In the genomic region with DNA sequence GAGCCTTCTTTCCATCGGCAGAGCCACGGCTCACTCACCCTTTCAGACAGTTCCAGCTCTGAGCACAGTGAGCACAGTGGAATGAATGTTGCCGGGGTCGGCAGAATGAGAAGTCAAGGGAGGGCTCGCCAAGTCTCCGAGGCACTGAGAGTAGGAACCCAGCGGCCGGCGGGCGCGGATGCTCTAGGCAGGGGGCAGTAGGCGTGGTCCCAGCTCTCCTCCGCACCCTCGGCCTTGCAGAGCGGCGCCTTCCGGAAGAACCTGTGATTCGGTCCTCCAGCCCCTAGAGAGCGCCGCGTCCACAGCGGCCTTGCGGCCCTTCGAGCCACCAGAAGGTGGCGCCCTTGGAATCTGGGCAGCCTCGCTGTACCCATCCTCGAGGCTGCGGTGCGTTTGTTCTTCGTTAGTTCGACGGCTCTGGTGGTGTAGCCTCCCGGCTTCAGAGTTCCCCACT, we compare ENCODE assay signal across 8 mouse cellular contexts. TPM values are rescaled to one million over a fixed set of nuclear protein-coding genes. Genes with fewer than 3 reads are reported as not detected.
DNase-seq lines count a peak whose midpoint lies in the region; ATAC-seq lines count a peak whose summit lies in the region.

No protein-coding gene starts in this region.

- WGBS in heart, embryonic 14.5 days, result 25% methylated on average over 33 of the region's 33 CpGs
- 30% methylated on average over 33 of the region's 33 CpGs for WGBS in liver, embryonic 12.5 days (ENCODE audit: insufficient replicate concordance)

- peak overlapping the region in 1 of 2 experiments; percentile 16; a peak in 3 of 4 replicates for H3K4me3 ChIP-seq in heart, embryonic 14.5 days (ENCODE audit: control insufficient read depth in 1 of 2, insufficient read depth in 1 of 2, low read depth in 1 of 2, low read length in 2 of 2)
- H3K4me3 ChIP-seq in liver, embryonic 12.5 days, result peak overlapping the region; percentile 20

- DNase-seq in left cerebral cortex, postnatal 4 days, result peak; percentile 46
- DNase-seq in left cerebral cortex, adult 18-20 months (ENCODE audit: low spot score in 2 of 2), result no peak
- peak; percentile 36 for DNase-seq in c-Kit-positive CD71-positive TER-119-positive erythroid progenitor cells, embryonic 14.5 days (ENCODE audit: low spot score)
- peak; percentile 18 for DNase-seq in naive thymus-derived CD4-positive, alpha-beta T cell, adult 2 months (ENCODE audit: low read depth)
- DNase-seq in left cerebral cortex, adult 9 months (ENCODE audit: low spot score in 2 of 2), result no peak
- DNase-seq in gastrocnemius, postnatal 14 days, result no peak

- ATAC-seq in heart, embryonic 14.5 days (ENCODE audit: insufficient number of reproducible peaks, insufficient read depth, low FRiP score, low read depth), result 0 out of 2 replicates have a peak, but pooled peaks have one; percentile 29
- no peak for ATAC-seq in liver, embryonic 12.5 days

- intact Hi-C loops in left cerebral cortex, postnatal 4 days (cut with DNase I), result no loop called here
- intact Hi-C loops in gastrocnemius, postnatal 14 days (cut with DNase I; ENCODE audit: low total_unique reads), result loop anchor here (5.0 kb wide), 1 partner anchor 33 kb away; no protein-coding TSS in a partner anchor

- H3K9me3 ChIP-seq in heart, embryonic 14.5 days (ENCODE audit: control insufficient read depth, low read length), result no peaks in the 10 kb centered on the region
- H3K9me3 ChIP-seq in liver, embryonic 12.5 days (replicated peaks), result peaks cover 4% of the 10 kb centered on the region; the same call in 1 of the 2 replicates

- peaks cover 14 to 18% of the 10 kb centered on the region in 2 experiments for H3K4me1 ChIP-seq in heart, embryonic 14.5 days (ENCODE audit: control insufficient read depth in 2 of 2, insufficient read depth in 2 of 2, low read length in 2 of 2)
- H3K4me1 ChIP-seq in liver, embryonic 12.5 days, result peaks cover 20% of the 10 kb centered on the region

- peak overlapping the region; percentile 62 for H3K4me2 ChIP-seq in heart, embryonic 14.5 days (ENCODE audit: low read length)
- H3K4me2 ChIP-seq in liver, embryonic 12.5 days, result peak overlapping the region; percentile 51

- no peak overlapping the region for H3K9ac ChIP-seq in heart, embryonic 14.5 days (ENCODE audit: low read length)
- H3K9ac ChIP-seq in liver, embryonic 12.5 days, result no peak overlapping the region

- peaks cover 21% of the 10 kb centered on the region for H3K27me3 ChIP-seq in heart, embryonic 14.5 days (ENCODE audit: control insufficient read depth, insufficient read depth, low read length)
- peaks cover 22% of the 10 kb centered on the region for H3K27me3 ChIP-seq in liver, embryonic 12.5 days (replicated peaks)

- no peak overlapping the region for H3K27ac ChIP-seq in heart, embryonic 14.5 days (replicated peaks in 1 of 2; ENCODE audit: control insufficient read depth in 1 of 2, insufficient read depth in 1 of 2, low read depth in 2 of 2, low read length in 2 of 2)
- no peak overlapping the region for H3K27ac ChIP-seq in liver, embryonic 12.5 days

- no peaks in the 10 kb centered on the region for H3K36me3 ChIP-seq in heart, embryonic 14.5 days (ENCODE audit: control insufficient read depth, insufficient read depth, low read length)
- H3K36me3 ChIP-seq in liver, embryonic 12.5 days, result no peaks in the 10 kb centered on the region

RNA-seq across cellular contexts. Expression of a gene that starts 1.5 kb away (rescaled TPM):
- total RNA-seq in left cerebral cortex, postnatal 4 days (2021), result 1 to 10 TPM; 5.4 to 8.3 TPM
- total RNA-seq in left cerebral cortex, adult 18-20 months (2021), result 1 to 10 TPM; 2.1 to 2.2 TPM
- polyA plus RNA-seq in heart, embryonic 14.5 days (2014; fragmentation: Nextera tagmentation; extraction: Ambion mirVana), result 0.11 and 0.23 TPM in 2 replicates
- not detected in 2 replicates for polyA plus RNA-seq in liver, embryonic 12.5 days (2016; fragmentation: Nextera tagmentation; extraction: Ambion mirVana)
- under 1 TPM; 0.07 to 0.08 TPM for total RNA-seq in gastrocnemius, postnatal 14 days (2021)

RNA-seq across cellular contexts. Expression of a gene that starts 25.9 kb away (rescaled TPM):
- 10 to 100 TPM; 32.6 to 37.0 TPM for total RNA-seq in left cerebral cortex, postnatal 4 days (2021)
- total RNA-seq in left cerebral cortex, adult 18-20 months (2021), result 10 to 100 TPM; 31.1 to 35.6 TPM
- polyA plus RNA-seq in heart, embryonic 14.5 days (2014; fragmentation: Nextera tagmentation; extraction: Ambion mirVana), result 0.90 and 1.3 TPM in 2 replicates
- polyA plus RNA-seq in liver, embryonic 12.5 days (2016; fragmentation: Nextera tagmentation; extraction: Ambion mirVana), result 0.42 and 0.48 TPM in 2 replicates
- total RNA-seq in gastrocnemius, postnatal 14 days (2021), result 1 to 10 TPM in 1 of 2 experiments, under 1 TPM in 1; 0.84 to 1.0 TPM

RNA-seq across cellular contexts. Expression of a gene that starts 26.8 kb away (rescaled TPM):
- 1 to 10 TPM; 2.8 to 3.6 TPM for total RNA-seq in left cerebral cortex, postnatal 4 days (2021)
- 1 to 10 TPM; 3.1 to 3.3 TPM for total RNA-seq in left cerebral cortex, adult 18-20 months (2021)
- 2.2 and 2.3 TPM in 2 replicates for polyA plus RNA-seq in heart, embryonic 14.5 days (2014; fragmentation: Nextera tagmentation; extraction: Ambion mirVana)
- polyA plus RNA-seq in liver, embryonic 12.5 days (2016; fragmentation: Nextera tagmentation; extraction: Ambion mirVana), result 1.2 and 1.4 TPM in 2 replicates
- total RNA-seq in gastrocnemius, postnatal 14 days (2021), result 10 to 100 TPM; 12.1 to 15.6 TPM

RNA-seq across cellular contexts. Expression of a gene that starts 38.8 kb away (rescaled TPM):
- not detected for total RNA-seq in left cerebral cortex, postnatal 4 days (2021)
- total RNA-seq in left cerebral cortex, adult 18-20 months (2021), result not detected
- polyA plus RNA-seq in heart, embryonic 14.5 days (2014; fragmentation: Nextera tagmentation; extraction: Ambion mirVana), result not detected in 2 replicates
- polyA plus RNA-seq in liver, embryonic 12.5 days (2016; fragmentation: Nextera tagmentation; extraction: Ambion mirVana), result not detected in 2 replicates
- total RNA-seq in gastrocnemius, postnatal 14 days (2021), result under 1 TPM in 1 of 2 experiments, not detected in 1; 0.21 TPM

RNA-seq across cellular contexts. Expression of a gene that starts 38.8 kb away (rescaled TPM):
- under 1 TPM; 0.40 to 0.64 TPM for total RNA-seq in left cerebral cortex, postnatal 4 days (2021)
- total RNA-seq in left cerebral cortex, adult 18-20 months (2021), result under 1 TPM; 0.19 to 0.42 TPM
- polyA plus RNA-seq in heart, embryonic 14.5 days (2014; fragmentation: Nextera tagmentation; extraction: Ambion mirVana), result 0.12 and 0.38 TPM in 2 replicates
- 0.07 and 0.18 TPM in 2 replicates for polyA plus RNA-seq in liver, embryonic 12.5 days (2016; fragmentation: Nextera tagmentation; extraction: Ambion mirVana)
- under 1 TPM; 0.53 to 0.97 TPM for total RNA-seq in gastrocnemius, postnatal 14 days (2021)

Comparison
In these comparisons a context has a peak if more than half of its experiments do, and no peak if none do; other contexts are left out.
1. DNase-seq: peak in left cerebral cortex, postnatal 4 days (single experiment), c-Kit-positive CD71-positive TER-119-positive erythroid progenitor cells, embryonic 14.5 days (single experiment) and naive thymus-derived CD4-positive, alpha-beta T cell, adult 2 months (single experiment); none in left cerebral cortex, adult 18-20 months (0 of 2), left cerebral cortex, adult 9 months (0 of 2) and gastrocnemius, postnatal 14 days (single experiment).
2. RNA of a gene that starts 25.9 kb away (total RNA-seq): 32.6 to 37.0 TPM in left cerebral cortex, postnatal 4 days and 31.1 to 35.6 TPM in left cerebral cortex, adult 18-20 months; 0.84 to 1.0 TPM in gastrocnemius, postnatal 14 days; every median in the first group is over 10 times any median in the second.